Mouse (Mus musculus): ENCODE measurements at regions not wholly inside any gene's neighbourhood (a gene's known extent, or its start where the extent isn't known, plus 50 kb on each side); places are given as distances from the start of the nearest gene placed in this dataset.
A peak's percentile ranks its signal among the peaks of the same experiment; 100 is the strongest.

DNA sequence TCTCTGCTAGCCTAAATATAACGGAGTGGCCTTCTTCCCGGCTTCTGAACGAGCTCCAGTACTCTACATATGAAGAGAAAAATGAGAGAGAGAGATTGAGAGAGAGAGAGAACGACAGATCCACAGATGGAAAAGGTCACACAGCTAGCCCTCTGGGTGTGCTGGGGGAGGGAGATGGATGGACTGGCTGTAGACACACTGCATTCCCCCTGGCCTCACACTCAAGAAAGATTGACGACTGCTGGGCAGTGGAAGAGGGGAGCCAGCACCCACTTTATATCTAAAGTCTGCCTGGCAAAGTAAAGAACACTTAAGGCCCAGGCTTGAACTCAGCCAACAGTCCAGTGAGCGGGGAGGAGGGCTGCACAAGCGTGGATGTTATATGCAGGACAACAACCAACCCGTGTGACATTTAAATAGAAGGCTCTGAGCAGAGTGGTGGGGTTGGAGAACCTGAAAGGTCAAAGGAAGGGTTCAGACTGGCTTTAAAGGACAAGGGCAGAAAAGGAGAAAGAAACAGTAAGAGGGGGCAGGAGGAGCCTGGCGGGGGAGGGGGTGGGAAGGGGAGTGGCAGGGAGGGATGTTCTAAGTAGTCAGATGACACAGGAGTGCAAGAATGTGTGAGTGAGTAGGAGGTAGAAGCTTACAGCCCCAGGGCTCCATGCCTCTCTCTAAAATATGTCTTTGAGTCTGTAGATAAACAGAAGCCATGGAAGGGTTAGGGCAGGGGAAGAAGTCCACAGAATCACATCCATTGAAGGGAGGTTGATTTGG, 137.2 kb downstream of the Zfp36l1 start:
- ATAC-seq (replicated peaks; ENCODE audit: extremely low read depth, insufficient read depth, low FRiP score) = no peak
- no peak overlapping the region for H3K4me2 ChIP-seq (ENCODE audit: low read depth, low read length)
- H3K27me3 ChIP-seq (ENCODE audit: control insufficient read depth, insufficient read depth, low read length) = no peaks in the 10 kb centered on the region
- H3K9me3 ChIP-seq (replicated peaks; ENCODE audit: control insufficient read depth, low read length) = no peaks in the 10 kb centered on the region
- H3K9ac ChIP-seq (ENCODE audit: low read length) = peak overlapping the region; percentile 5; the same call in 1 of the 2 replicates
- H3K36me3 ChIP-seq (ENCODE audit: control insufficient read depth, insufficient read depth) = no peaks in the 10 kb centered on the region
- peak overlapping the region; percentile 84 for H3K27ac ChIP-seq (ENCODE audit: low read length)
- no peak overlapping the region for H3K4me3 ChIP-seq (ENCODE audit: low read length)
- peaks cover 30% of the 10 kb centered on the region for H3K4me1 ChIP-seq (ENCODE audit: control insufficient read depth, insufficient read depth, low read length)
- 43% methylated on average over 9 of the region's 9 CpGs for WGBS

DNA sequence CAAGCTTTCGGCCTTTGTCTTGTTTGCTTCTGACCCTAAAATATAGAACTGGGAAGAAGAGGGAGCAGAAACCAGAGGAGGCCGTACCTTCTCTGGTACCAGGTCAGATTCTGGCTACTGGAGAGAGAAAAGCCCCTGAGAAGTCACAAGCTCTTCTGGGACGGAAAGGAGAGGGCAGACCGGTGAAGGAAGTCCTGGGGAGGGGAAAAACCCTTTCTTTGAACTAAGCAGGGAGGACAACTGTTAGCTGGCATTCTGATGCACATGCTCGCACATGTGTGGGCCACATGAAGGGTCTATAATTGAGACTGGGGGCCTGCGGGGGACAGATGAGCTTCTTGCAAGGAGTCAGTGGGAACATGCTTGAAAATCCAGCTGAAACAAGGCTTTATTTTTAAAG, 137.8 kb downstream of the Zfp36l1 start:
- H3K9ac ChIP-seq (ENCODE audit: low read length) = peak overlapping the region; percentile 5; the same call in 1 of the 2 replicates

DNA sequence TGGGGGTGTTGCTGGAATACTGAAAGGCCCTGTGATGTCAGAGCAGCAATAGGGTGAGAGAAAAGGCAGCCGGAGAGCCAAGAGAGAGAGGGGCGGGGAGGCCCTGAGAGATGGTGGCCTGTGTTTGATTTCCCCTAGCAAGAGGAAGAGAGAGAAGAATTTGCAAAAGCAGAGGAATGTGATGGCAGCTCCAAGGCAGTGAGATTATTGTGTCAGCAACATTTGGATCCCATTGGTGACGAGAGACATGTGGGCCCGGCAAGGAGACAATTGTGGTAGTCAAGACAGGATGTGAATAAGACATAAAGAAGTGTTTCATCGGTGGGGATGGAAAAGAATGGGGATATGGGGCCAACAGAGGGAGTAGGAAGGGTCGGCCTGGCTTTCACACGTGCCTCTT, 138.3 kb downstream of the Zfp36l1 start:
- Histone ChIP-seq H3K4me2 (ENCODE audit: low read depth, low read length) (no peak overlapping the region), H3K36me3 (ENCODE audit: control insufficient read depth, insufficient read depth) (no peaks in the 10 kb centered on the region), H3K4me3 (ENCODE audit: low read length) (no peak overlapping the region), H3K4me1 (ENCODE audit: control insufficient read depth, insufficient read depth, low read length) (peaks cover 42% of the 10 kb centered on the region), H3K9me3 (replicated peaks; ENCODE audit: control insufficient read depth, low read length) (no peaks in the 10 kb centered on the region), H3K9ac (ENCODE audit: low read length) (0 out of 2 replicates have a peak overlapping the region, but pooled peaks have one; percentile 1), H3K27me3 (ENCODE audit: control insufficient read depth, insufficient read depth, low read length) (no peaks in the 10 kb centered on the region), H3K27ac (ENCODE audit: low read length) (peak overlapping the region; percentile 84)
- ATAC-seq (replicated peaks; ENCODE audit: extremely low read depth, insufficient read depth, low FRiP score) = peak; percentile 29
- WGBS = 24% methylated on average over 7 of the region's 7 CpGs

More for the DNA sequence above, 137.8 kb downstream of the Zfp36l1 start:
- Histone ChIP-seq H3K4me3 (ENCODE audit: low read length) (no peak overlapping the region), H3K27me3 (ENCODE audit: control insufficient read depth, insufficient read depth, low read length) (no peaks in the 10 kb centered on the region), H3K4me1 (ENCODE audit: control insufficient read depth, insufficient read depth, low read length) (peaks cover 36% of the 10 kb centered on the region), H3K4me2 (ENCODE audit: low read depth, low read length) (no peak overlapping the region), H3K9me3 (replicated peaks; ENCODE audit: control insufficient read depth, low read length) (no peaks in the 10 kb centered on the region), H3K36me3 (ENCODE audit: control insufficient read depth, insufficient read depth) (no peaks in the 10 kb centered on the region), H3K27ac (ENCODE audit: low read length) (peak overlapping the region; percentile 84)
- WGBS = 60% methylated on average over 6 of the region's 6 CpGs
- no peak for ATAC-seq (replicated peaks; ENCODE audit: extremely low read depth, insufficient read depth, low FRiP score)

DNA sequence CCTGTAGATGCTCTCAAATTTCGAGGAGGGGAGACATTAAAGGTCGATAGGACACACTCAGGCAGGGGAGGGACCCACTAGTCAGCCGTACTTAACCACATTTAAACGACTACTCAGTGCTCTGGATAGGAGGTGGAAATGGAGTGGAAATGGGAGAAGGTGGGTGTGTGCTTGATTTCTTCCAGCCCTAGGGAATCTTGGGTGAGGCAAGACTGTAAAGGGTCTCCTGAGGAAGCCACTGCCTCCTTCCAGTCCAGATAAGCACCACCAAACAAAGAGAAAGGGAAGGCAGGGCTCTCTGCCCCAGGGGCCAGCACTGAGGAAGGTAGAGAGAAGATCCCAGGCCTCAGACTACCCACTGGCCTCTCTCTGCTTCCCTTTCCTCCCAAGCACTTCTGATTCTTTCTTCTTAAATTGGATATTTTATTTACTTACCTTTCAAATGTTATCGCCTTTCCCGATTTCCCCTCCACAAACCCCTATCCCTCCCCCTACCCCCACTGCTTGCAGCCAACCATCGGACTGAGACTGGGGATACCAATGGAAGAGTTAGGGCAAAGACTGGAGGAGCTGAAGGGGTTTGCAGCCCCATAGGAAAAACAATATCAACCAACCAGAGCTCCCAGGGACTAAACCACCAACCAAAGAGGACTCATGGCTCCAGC, 139.1 kb downstream of the Zfp36l1 start:
- no peaks in the 10 kb centered on the region for H3K27me3 ChIP-seq (ENCODE audit: control insufficient read depth, insufficient read depth, low read length)
- 72% methylated on average over 7 of the region's 7 CpGs for WGBS
- ATAC-seq (replicated peaks; ENCODE audit: extremely low read depth, insufficient read depth, low FRiP score) = no peak
- no peaks in the 10 kb centered on the region for H3K9me3 ChIP-seq (replicated peaks; ENCODE audit: control insufficient read depth, low read length)
- H3K4me3 ChIP-seq (ENCODE audit: low read length) = no peak overlapping the region
- H3K36me3 ChIP-seq (ENCODE audit: control insufficient read depth, insufficient read depth) = no peaks in the 10 kb centered on the region
- H3K4me1 ChIP-seq (ENCODE audit: control insufficient read depth, insufficient read depth, low read length) = peaks cover 50% of the 10 kb centered on the region
- H3K9ac ChIP-seq (ENCODE audit: low read length) = no peak overlapping the region
- H3K4me2 ChIP-seq (ENCODE audit: low read depth, low read length) = no peak overlapping the region
- peak overlapping the region; percentile 84; the same call in 1 of the 2 replicates for H3K27ac ChIP-seq (ENCODE audit: low read length)

DNA sequence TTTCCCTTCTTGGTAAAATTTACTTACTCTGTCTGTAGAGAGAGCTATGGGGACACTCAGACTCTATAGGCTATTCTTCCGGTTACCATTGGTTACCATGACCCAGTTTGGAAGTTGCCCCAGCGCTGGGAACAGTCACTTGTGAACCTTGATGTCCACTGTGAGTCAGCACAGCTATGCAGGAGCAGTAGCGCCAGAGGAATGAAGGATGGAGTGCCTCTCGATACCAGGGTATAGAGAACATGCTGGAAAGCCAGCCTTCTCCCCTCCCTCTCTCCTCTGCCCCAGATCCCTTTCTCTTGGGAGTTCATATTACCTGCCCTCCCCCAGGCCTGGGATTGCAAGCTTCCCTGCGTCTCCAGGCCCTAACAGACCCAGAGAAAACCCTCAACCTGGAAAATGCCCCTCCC, 141.8 kb downstream of the Zfp36l1 start:
- Histone ChIP-seq H3K9me3 (replicated peaks; ENCODE audit: control insufficient read depth, low read length) (no peaks in the 10 kb centered on the region), H3K27me3 (ENCODE audit: control insufficient read depth, insufficient read depth, low read length) (no peaks in the 10 kb centered on the region), H3K4me1 (ENCODE audit: control insufficient read depth, insufficient read depth, low read length) (peaks cover 64% of the 10 kb centered on the region), H3K36me3 (ENCODE audit: control insufficient read depth, insufficient read depth) (no peaks in the 10 kb centered on the region), H3K9ac (ENCODE audit: low read length) (peak overlapping the region; percentile 63), H3K4me2 (ENCODE audit: low read depth, low read length) (no peak overlapping the region), H3K27ac (ENCODE audit: low read length) (peak overlapping the region; percentile 79), H3K4me3 (ENCODE audit: low read length) (no peak overlapping the region)
- WGBS = 59% methylated on average over 5 of the region's 5 CpGs
- no peak for ATAC-seq (replicated peaks; ENCODE audit: extremely low read depth, insufficient read depth, low FRiP score)

DNA sequence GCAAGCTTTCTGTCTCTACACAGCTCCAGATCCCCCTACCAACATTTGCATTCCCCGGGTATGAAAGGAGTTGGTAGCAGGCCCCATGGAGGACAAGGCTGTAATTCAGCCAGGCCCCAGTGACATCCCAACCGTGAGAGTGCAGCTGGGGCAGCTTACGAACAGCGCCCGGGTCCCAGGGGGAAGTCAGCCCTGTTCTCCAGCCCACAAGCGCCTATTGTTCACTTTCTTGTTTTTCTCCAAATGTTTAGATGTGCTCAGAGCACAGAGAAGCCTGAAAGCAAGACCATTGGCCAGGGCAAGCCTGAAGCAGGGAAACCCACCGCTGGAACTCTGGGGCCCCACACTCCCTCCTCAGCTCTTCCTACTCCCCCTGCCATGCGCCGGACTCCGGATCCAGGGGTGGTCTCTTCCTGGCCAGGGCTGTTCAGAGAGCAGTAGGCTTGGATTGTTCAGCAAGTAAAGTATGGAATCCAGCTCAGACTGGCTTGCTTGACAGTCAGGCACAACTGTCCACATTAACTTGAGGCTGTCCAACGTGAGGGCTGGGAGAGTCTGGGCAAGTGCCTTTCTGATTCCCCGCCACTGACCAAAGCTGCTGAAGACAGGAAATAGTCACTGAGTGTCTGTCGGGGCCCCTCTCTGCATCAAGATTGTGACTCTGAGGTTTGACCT, 142.4 kb downstream of the Zfp36l1 start:
- peak; percentile 42; the same call in 1 of the 2 replicates for ATAC-seq (replicated peaks; ENCODE audit: extremely low read depth, insufficient read depth, low FRiP score)
- WGBS = 35% methylated on average over 13 of the region's 13 CpGs

DNA sequence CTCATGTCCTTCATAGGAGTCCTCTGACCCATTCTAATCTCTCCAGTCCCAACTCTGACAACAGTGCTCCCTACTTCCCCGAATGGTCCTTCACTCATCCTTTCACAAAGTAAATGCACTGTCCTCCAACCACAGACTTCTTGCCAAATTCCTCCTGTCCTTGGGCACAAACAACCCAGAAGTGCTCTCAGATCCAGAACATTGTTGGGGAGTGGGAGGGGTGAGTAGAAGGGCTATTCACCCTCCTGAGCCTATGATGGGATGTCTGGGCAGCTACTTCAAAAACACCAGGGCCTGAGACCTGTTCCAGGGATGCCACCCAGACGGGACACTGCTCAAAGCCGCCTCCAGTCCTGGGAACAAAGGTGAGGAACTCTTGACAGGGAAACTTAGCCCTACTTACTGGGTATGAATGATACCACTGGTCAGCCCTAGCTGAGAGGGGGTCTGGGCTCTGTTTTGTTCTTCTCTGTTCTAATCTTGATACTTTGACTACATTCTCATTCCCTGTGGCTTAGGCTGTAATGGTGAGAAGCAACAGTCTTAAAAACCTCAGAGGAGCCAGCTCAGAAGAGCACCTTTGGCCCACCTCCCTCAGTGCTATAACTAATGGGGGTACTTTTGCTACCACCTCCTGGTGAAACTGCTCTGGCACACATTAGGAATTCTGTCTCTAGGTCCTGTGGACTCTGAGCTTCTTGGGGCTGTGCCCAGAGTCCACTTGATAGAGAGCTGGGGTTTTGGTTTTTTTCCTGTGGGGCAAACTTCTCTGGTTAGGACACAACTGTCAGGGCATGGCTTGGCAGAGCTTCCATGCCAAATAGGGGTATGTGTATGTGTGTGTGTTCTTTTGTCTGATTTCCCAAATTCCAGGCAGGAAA, 143.2 kb downstream of the Zfp36l1 start:
- peak overlapping the region; percentile 63 for H3K9ac ChIP-seq (ENCODE audit: low read length)
- H3K9me3 ChIP-seq (replicated peaks; ENCODE audit: control insufficient read depth, low read length) = no peaks in the 10 kb centered on the region
- H3K27me3 ChIP-seq (ENCODE audit: control insufficient read depth, insufficient read depth, low read length) = no peaks in the 10 kb centered on the region
- H3K4me1 ChIP-seq (ENCODE audit: control insufficient read depth, insufficient read depth, low read length) = peaks cover 62% of the 10 kb centered on the region
- H3K36me3 ChIP-seq (ENCODE audit: control insufficient read depth, insufficient read depth) = no peaks in the 10 kb centered on the region
- 76% methylated on average over 3 of the region's 3 CpGs for WGBS
- H3K27ac ChIP-seq (ENCODE audit: low read length) = peak overlapping the region; percentile 79
- H3K4me3 ChIP-seq (ENCODE audit: low read length) = no peak overlapping the region
- H3K4me2 ChIP-seq (ENCODE audit: low read depth, low read length) = no peak overlapping the region
- ATAC-seq (replicated peaks; ENCODE audit: extremely low read depth, insufficient read depth, low FRiP score) = peak; percentile 63

More for the DNA sequence above, 142.4 kb downstream of the Zfp36l1 start:
- no peaks in the 10 kb centered on the region for H3K9me3 ChIP-seq (replicated peaks; ENCODE audit: control insufficient read depth, low read length)
- H3K4me2 ChIP-seq (ENCODE audit: low read depth, low read length) = no peak overlapping the region
- no peaks in the 10 kb centered on the region for H3K36me3 ChIP-seq (ENCODE audit: control insufficient read depth, insufficient read depth)
- no peaks in the 10 kb centered on the region for H3K27me3 ChIP-seq (ENCODE audit: control insufficient read depth, insufficient read depth, low read length)
- no peak overlapping the region for H3K4me3 ChIP-seq (ENCODE audit: low read length)
- H3K27ac ChIP-seq (ENCODE audit: low read length) = peak overlapping the region; percentile 79
- peaks cover 63% of the 10 kb centered on the region for H3K4me1 ChIP-seq (ENCODE audit: control insufficient read depth, insufficient read depth, low read length)
- H3K9ac ChIP-seq (ENCODE audit: low read length) = peak overlapping the region; percentile 63

DNA sequence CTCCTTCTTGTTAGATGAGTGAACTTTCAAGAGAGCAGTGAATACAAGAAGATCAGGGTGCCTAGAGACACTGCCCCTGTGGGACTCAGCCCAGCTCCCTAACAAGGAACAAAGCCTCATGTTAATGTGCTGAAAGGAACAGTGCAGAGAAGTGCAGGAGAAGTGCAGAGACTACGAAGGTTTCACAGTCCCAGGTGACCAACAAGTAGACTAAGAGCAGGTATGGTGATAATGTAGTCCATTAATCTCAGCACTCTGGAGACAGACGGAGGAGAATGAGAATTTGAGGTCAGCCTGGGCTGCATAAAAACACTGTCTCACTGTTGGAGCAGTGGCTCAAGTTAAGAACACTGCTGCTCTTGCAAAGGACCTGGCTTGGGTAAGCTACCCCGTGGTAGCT, 144.1 kb downstream of the Zfp36l1 start:
- ATAC-seq (replicated peaks; ENCODE audit: extremely low read depth, insufficient read depth, low FRiP score) = no peak
- H3K27me3 ChIP-seq (ENCODE audit: control insufficient read depth, insufficient read depth, low read length) = no peaks in the 10 kb centered on the region
- H3K36me3 ChIP-seq (ENCODE audit: control insufficient read depth, insufficient read depth) = no peaks in the 10 kb centered on the region
- no peaks in the 10 kb centered on the region for H3K9me3 ChIP-seq (replicated peaks; ENCODE audit: control insufficient read depth, low read length)
- 73% methylated on average over 3 of the region's 3 CpGs for WGBS
- H3K4me3 ChIP-seq (ENCODE audit: low read length) = no peak overlapping the region
- peak overlapping the region; percentile 42; the same call in 1 of the 2 replicates for H3K27ac ChIP-seq (ENCODE audit: low read length)
- H3K4me2 ChIP-seq (ENCODE audit: low read depth, low read length) = no peak overlapping the region
- H3K4me1 ChIP-seq (ENCODE audit: control insufficient read depth, insufficient read depth, low read length) = peaks cover 58% of the 10 kb centered on the region
- no peak overlapping the region for H3K9ac ChIP-seq (ENCODE audit: low read length)
